Mouse (Mus musculus): ENCODE measurements at regions not wholly inside any gene's neighbourhood (a gene's known extent, or its start where the extent isn't known, plus 50 kb on each side); places are given as distances from the start of the nearest gene placed in this dataset.

DNA sequence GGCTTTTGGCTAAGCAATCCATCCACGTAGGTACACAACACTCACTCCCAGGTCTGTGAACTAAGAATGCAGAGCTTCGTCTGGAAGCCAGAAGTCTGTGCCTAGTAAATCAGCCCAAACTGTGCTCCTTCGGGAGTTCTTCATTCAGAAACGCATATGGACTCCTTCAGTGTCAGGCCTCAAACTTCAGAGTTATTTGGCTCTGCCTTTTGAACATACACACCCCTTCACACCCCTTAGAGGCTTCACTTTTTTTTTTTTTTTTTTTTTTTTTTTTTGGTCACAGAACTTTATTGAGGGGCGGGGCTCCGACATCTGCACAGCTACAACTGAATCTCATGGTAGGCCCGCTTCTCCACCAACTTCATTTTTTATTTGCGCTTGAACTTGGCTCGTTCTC lies 120.1 kb upstream of the Gm37988 start:
- DNase-seq (ENCODE audit: low spot score): no peak

DNA sequence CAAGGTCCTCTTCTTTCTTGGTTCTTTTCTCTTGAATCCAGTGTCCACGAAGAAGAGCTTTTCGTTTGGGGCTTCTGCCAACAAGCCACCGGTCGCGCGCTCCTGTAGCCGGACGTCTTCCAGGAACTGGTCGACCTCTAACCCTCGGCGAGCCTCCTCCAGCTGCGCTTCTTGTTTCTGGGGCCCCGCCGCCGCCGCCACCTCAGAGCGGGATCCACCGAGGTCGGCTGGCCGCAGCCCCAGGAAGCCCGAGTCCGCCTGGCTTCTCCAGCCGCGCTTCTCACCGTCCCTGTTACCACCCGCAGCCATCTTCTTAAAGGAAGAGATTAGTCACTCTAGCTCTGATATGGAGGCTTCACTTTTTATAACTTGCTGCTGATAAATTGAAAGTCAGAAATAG lies 118.6 kb upstream of the Gm37988 start:
- no peak for DNase-seq (ENCODE audit: low spot score)

DNA sequence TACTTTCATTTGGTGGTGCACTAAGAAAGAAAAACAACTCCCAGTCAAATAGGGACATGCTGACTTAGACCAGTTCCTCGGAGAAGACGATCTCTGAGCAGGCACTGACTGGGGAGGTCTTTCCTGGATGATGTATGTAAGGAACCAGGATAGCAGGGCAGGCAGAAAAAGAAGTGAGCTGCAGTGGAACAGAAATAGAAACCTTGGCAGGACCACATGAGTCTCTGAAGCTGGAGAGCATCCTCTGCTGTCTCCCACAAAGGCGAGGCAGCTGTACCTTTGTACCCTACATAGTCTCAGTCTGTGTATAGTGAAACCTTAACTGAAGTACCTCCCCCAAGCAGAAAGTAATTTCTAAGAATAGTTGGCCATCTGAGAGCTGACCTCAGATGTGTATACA lies 104.4 kb upstream of the Gm37988 start:
- no peak for DNase-seq (ENCODE audit: low spot score)

DNA sequence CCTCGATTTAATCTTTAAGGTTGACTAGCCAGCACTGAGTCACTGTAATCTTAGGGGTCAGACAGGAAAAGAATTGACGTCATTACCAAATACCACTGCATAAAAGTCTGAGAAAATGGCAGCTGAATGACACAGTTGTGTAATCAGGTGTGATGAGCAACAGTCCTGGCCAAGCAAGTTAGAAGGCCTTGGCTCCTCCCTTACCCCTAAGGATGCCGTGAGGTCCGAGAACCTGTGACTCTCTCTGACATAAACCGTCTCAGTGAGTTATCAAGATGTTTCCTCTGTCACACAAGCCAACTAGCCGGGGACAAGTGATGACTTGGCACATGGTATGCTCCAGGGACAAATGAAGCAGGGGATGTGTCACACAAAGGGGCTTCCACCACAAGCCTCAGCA lies 101.5 kb upstream of the Gm37988 start:
- DNase-seq (ENCODE audit: low spot score): no peak

DNA sequence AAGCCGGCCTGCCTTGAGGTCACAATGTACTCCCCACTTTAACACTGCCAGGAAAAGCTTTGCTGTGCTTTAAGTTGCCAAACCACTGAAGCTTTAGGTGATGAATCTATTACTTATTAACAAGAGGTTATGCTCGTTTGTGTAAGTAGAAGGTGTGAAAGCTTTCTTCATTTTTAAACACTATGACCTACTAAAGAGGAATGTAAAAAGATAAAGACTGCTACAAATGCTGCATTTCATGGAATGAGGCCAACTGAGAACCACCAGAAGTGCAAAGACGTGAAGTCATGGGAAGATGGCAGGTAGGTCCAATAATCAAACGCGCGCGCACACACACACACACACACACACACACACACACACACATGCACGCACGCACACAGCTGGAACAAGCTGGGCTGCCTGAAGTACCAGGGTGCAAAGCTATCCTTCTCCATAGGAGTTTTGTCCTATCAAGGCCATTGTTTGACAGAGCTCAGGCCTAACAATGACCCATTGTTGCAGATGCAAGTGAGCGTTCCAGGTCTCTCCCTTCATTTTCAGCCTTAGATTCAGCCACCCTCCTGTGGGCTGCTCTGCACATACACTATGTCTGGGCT lies 85.3 kb upstream of the Gm37988 start:
- DNase-seq (ENCODE audit: low spot score): no peak

All from yolk sac, embryonic 10.5 days (tissue).